Mouse (Mus musculus) cerebellum, postnatal 14 days (tissue): ENCODE measurements around the gene Shld2.

Experiments
- DNase-seq, 2 experiments: peaks; one replicate each; pipeline ENCODE4 v3.0.0; 2021; ENCODE audit warnings: mixed read lengths in 2 of 2

The Shld2 gene

GRCm38 (mm10) chr14:34219295-34219694, 91.0 kb downstream of the Shld2 start, which contains the start of gene Syt15:
Gene Syt15 (plus strand): TSS chr14:34219595.
- no peak for DNase-seq

GRCm38 (mm10) chr14:34215451-34216127, 94.7 kb downstream of the Shld2 start:
- no peak for DNase-seq

DNA sequence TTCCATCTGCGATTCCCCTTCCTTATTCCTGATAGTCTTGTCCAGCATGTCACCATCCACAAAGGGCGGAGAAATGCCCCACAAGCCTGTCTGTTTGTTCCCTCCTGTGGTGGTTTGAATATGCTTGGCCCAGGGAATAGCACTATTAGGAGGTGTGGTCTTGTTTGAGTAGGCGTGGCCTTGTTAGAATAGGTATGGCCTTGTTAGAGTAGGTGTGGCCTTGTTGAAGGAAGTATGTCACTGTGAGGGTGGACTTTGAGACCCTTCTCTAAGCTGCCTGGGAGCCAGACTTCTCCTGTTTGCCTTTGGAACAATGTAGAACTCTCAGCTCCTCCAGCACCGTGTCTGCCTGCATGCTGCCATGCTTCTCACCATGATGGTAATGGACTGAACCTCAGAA, 100.4 kb downstream of the Shld2 start:
- DNase-seq, result no peak

GRCm38 (mm10) chr14:34209080-34209479, 101.2 kb downstream of the Shld2 start:
- DNase-seq, result no peak

DNA sequence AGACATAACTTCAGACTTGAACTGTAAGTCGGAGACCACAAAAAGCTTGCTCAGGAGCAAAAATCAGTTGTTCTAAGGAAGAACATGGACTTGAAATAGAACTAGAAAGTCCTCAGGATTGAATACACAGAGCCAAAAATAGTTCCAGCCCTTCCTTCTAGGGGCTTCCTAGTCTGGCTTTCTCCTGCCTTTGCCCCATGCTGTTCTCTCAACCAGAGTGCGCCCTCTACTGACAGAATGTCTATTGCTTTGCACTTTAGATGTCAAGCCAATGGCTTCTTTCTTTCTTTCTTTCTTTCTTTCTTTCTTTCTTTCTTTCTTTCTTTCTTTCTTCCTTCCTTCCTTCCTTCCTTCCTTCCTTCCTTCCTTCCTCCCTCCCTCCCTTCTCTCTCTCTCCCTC, 101.6 kb downstream of the Shld2 start:
- DNase-seq, result peak; percentile 73 to 82

- no peak for DNase-seq
Measured at GRCm38 (mm10) chr14:34207996-34208395, 102.3 kb downstream of the Shld2 start.

- peak; percentile 66 to 80 for DNase-seq
Measured at GRCm38 (mm10) chr14:34201231-34202035, 108.9 kb downstream of the Shld2 start, which contains the start of gene Gprin2. Gene Gprin2 (minus strand): TSS chr14:34201653.

DNA sequence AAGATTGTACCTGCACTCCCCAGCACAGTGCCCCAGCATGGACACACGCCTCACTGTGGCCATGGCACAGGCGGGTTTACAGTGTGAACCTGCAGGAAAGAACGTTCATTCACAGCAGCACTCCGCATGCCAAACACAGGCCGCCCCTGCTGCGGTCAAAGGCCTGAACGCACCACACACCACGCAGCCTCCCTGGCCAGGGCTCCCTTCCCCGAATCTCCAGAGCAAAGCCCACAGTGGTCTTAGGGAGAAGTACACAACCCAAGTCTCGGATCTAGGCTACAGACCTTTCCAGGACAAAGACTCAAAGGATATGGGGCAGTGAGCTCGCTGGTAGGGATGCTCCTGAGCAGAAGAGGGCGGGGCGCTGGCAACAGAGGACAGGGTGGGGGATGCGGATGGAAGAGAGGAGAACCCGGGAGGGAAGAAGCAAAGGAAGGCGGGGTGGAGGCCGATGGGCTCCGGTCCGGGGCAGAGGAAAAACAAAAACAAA, 109.5 kb downstream of the Shld2 start:
- DNase-seq, result peak; percentile 61 to 74

- DNase-seq, result no peak
Measured at GRCm38 (mm10) chr14:34196706-34197105, 113.6 kb downstream of the Shld2 start.

DNA sequence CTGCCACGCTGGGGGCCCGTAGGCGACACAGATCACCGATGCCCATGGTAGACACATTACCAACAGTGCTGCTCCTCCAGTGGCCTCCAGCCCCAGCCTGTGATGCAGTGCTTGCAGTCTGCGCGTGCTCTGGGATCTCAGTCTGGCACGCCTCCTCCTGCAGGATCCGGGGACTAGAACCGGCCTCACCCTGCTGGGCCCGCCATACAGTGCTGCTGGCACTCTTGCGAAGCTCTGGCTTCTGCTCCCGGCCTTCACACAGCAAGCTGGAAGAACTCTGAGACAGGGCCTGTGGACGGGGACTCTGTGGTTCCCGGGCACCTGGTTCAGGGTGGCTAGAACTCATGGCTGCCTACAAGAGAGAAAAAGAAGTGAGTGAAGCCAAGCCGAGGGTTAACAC, 114.8 kb downstream of the Shld2 start:
- peak; percentile 64 to 69 for DNase-seq

GRCm38 (mm10) chr14:34193879-34194278, 116.4 kb downstream of the Shld2 start:
- DNase-seq, result no peak

- no peak for DNase-seq
Measured at GRCm38 (mm10) chr14:34190361-34190760, 119.9 kb downstream of the Shld2 start.

DNA sequence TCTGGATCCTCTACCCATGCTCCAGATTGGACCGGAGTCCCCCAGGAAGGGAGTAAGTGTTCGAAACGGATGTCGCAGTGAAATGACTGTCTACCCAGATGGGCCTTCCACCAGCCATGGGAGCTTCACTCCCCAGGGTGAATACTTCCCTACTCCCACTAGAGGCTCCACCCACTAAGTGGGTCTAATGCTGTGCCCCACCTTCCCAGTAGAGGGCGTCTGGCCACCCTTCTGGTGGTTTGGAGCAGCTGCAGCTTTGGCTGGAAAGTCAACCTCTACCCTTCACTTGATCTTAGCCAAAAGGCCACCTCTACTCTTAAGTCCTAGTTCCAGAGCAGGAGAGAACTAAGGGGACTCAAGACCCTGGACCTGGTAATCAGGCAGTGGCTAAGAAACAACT, 121.7 kb downstream of the Shld2 start:
- DNase-seq, result peak in 1 of 2 experiments; percentile 68
